Mouse (Mus musculus) gonadal fat pad, adult 2 months (tissue): Measurements from ENCODE around the gene Gm9918. TPM values are rescaled to one million over a fixed set of nuclear protein-coding genes. Genes with fewer than 3 reads are reported as not detected.

Experiments
- DNase-seq: peaks from one replicate; pipeline ENCODE4 v3.0.0-alpha.2; 2012; ENCODE audit warnings: low read depth
- polyA plus RNA-seq: library from polyadenylated mRNA; depleted of rRNA; stranded (reverse); fragments of >200 nt; gene quantifications from 2 replicates; pipeline ENCODE4 v1.2.3, GENCODE M21; 2012; rRNA removed

The Gm9918 gene
- polyA plus RNA-seq, 1 experiment, result 0.27 TPM

DNA sequence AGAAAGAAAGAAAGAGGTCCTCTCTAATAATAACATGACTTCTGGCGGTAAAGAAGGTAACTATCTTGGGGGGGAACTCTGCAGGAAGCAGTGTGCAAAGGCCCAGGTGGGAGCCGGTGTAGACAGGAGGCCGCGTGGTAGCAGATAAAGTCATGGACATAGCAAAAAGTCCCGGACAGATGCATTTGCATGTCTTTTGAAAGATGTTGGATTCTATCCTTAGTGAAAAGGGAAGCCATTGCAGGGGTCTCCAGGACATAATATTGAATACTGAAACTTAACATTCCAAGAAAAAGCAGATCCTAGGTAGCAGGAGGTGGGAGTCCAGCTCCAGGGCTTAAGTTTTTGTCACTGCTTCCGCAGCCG is 8.3 kb downstream of the Gm9918 start:
- no peak for DNase-seq

DNA sequence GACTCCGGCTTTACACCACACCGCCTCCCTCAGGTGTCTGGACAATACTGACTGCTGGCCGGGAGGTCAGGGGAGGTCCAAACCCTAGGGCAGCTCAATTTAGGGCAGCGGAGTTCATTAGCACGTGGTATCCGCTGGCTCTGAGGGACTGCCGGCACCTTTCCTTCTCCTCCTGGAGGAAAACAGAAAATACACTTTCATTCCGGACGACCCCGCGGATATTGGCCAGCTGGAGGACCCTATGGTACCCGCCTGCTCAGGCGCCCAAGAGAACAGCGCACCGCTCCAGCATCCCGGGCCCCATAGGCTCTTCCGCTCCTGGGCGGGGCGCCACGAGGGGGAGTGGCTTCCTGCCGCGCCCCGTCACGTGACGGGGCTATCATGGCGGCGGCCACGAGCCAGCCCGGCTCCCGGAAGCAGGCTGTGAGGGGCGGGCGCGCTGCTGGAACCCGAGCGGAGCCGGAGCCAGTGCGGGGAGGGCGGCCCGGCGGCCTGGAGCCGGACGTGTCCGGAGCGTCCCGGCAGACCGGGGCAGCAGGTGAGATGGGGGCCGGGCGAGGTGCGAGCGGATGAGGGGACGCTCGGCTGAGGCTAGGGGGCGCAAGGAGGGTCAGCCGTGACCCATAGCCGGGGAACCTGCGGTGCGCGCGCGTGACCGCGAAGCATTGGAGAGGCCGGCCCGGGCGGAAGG is 8.9 kb downstream of the Gm9918 start, which contains the start of gene Mfsd5:
Gene Mfsd5, plus strand, starts transcription at position 363 of the 691 bp plus-strand sequence.
- DNase-seq, result no peak

DNA sequence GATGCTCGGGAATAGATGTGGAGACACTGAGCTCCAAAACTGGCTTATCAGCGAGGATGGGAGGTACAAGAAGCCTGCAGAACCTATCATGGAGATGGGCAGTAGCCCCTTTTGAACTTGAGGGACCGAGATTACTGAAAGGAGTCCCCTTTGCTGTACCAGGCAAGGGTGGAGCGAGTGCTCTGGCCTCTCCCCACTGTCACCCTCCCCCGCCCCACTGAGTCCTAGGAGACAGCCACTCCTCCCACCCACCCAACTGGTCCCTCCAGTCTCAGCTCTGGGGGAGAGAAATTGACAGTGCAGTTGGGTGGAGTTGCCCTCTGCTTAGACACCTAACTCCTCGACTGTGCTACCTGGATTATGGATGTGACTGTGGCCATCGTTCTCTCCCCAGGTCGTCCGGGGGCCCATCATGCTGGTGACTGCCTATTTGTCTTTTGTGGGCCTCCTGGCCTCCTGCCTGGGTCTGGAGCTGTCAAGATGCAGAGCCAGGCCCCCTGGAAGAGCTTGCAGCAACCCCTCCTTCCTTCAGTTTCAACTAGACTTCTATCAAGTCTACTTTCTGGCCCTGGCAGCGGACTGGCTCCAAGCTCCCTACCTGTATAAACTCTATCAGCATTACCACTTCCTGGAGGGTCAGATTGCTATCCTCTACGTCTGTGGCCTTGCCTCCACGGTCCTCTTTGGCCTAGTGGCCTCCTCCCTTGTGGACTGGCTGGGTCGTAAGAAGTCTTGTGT is 9.6 kb downstream of the Gm9918 start:
- DNase-seq, result no peak

DNA sequence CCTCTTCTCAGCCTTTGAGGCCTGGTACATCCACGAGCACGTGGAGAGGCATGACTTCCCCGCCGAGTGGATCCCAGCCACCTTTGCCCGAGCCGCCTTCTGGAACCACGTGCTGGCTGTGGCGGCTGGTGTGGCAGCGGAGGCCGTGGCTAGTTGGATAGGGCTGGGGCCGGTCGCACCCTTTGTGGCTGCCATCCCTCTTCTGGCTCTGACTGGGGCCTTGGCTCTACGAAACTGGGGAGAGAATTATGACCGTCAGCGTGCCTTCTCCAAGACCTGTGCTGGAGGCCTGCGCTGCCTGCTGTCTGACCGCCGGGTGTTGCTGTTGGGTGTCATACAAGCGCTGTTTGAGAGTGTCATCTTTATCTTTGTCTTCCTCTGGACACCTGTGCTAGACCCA is 10.3 kb downstream of the Gm9918 start:
- no peak for DNase-seq

DNA sequence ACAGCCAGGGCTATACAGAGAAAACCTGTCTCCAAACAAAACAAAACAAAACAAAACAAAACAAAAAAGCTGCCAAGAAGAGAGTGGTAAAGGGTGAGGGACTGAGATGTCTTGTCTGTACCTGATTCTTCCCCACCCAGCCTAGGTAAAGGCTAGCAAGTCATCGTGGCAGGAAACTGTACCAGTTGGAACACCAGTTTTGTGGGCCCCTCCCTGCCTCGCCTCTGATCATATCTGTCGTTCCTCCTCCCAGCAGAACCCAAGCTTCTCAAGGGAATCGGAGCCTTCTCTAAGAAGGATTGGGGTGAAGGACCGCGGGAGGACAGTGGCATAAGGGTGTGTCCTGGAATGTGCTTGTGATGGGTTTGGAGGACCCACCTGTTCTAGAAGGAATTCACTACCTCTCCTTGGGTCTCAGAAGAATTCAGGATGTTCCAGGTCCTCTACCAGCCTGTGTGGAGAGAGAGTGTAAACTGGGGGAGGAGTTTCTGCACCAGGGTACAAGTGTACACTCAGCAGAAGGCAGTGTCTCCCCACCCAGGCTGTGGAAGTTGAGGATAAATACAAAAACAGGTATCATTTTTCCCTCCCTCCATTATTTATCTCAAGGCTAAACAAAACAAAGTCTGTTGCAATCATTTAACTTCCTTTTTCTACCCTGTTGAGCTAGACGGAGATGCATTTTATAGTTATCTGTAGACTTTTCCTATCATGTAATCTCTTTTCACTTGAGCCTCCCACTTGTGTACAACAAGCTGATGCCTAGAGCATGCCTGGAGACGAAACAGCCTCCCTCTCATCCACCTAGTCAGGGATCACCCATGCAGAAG is 12.3 kb downstream of the Gm9918 start:
- DNase-seq, result no peak

DNA sequence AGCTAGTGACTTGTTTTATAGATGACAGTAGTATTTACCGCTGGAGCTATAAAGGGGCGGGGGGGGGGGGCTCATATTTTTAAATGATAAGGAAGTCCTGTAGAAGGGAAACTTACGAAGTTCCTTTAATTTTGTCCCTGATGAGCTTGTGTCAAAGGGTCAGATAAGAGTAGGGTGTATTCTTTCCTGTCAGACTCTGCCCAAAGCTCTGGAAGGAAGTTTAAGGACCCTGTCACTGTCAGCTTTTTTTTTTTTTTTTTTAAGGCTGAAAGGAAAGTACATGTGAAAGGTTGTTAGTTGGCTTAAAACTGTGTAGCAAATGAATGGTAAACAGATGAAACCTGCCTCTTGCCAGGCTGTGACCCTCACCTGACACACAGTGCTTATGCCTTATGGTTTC is 13.3 kb downstream of the Gm9918 start:
- DNase-seq, result no peak

DNA sequence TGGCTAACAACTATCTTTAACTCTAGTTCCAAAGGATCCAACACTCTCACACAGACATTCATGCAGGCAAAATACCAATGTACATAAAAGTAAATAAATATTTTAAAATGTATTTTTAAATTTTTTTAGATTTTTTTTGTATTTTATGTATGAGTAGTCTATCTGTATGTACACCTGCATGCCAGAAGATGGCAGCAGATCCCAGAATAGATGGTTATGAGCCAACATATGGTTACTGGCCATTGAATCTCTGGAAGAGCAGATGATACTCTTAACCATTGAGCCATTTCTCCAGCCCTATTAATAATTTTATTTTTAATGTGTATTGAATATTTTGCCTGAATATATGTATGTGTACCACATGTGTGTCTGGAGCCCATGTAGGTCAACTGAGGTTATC is 17.0 kb downstream of the Gm9918 start:
- DNase-seq, result no peak

DNA sequence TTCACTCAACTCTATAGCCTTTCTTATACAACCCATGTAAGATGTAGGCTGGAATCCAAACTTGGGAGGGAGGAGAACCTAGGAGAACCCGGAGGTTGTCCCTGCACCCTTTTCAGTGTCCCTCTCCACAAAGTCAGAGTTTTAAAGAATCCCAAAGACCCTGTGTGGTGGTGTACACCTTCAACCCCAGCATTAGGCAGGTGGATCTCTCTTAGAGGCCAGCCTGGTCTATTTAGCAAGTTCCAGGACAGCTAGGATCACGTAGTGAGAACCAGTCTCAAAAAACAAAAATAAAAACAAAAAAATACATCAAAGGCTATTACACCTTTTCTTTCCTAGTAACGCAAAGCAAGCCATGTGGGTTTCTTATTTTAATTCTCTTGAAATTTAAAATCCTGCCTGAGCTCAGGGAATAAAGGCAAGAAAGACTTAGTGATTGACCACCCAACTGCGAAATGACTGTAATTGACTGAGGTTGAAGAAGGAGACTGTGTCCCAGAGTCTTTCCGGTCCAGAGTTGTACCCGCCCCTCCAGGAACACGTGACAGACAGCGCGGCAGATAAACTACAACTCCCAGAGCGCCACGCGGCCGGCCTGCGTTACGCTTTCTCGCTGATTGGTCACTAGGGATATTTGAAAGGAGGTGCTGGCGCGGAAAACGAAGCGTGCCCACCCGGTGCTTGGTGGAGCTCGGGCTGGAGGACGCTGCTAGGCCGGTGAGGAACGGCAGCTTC is 25.4 kb downstream of the Gm9918 start, which contains the start of gene Espl1:
Gene Espl1, plus strand, starts transcription at position 634 of the 735 bp plus-strand sequence.
- DNase-seq, result no peak

DNA sequence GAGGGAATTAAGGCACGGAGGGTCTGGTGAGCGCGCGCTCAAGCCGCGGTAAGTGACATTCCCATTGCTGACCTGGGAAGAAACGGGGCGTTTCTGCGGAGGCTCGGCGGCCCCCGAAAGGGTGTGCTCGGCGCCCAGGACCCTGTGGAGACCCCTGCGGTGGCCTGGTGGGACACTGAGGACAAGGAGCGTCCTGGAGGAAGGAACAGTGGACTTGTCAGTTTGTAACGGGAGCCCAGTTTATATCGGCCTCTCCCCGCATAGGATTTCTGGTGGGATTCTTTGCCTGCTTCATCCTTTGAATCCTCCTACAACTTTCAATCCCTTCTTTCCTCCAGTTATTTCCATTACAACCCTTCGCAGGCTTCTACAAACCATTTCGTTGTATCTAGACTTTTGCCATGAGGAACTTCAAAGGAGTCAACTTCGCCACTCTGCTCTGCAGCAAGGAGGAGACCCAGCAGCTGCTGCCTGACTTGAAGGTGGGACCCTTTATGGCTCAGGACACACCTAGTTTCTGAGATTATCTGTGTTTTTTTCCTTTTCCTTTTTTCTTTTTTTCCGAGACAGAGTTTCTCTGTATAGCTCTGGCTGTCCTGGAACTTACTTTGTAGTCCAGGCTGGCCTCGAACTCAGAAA is 26.1 kb downstream of the Gm9918 start:
- no peak for DNase-seq

DNA sequence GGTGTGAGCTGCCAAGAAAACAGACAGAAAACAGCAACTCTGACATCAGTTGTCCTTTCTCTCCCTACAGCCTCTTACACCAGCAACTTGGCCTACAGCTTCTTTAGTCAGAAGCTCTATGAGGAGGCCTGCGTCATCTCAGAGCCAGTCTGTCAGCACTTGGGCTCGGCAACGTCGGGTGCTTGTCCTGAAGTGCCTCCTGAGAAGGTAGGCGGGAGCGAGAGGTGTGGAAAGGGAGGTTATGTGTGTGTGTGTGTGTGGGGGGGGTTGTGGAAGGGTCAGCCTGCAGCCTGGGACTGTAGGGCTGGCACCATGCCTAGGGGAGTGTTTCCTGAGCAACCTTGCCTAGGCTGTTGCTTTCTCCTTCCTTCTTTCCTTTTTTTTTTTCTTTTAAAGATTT is 32.2 kb downstream of the Gm9918 start:
- DNase-seq, result no peak

DNA sequence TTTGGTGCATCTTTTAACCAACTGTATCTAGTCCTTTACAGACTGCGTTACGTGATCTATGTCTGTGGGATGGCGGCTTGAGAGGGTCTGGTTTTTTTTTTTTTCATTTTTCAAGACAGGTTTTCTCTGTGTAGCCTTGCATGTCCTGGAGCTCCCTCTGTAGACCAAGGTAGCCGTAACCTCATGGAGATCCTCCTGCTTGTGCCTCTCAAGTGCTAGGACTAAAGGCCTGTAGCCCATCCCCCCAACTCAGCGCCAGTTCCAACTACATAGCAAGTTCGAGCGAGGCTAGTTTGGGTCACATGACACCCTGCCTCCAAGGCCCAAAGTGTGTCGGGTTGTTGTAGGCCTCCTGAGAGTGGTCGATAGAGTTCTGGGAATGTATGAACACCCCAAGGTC is 38.4 kb downstream of the Gm9918 start:
- no peak for DNase-seq

DNA sequence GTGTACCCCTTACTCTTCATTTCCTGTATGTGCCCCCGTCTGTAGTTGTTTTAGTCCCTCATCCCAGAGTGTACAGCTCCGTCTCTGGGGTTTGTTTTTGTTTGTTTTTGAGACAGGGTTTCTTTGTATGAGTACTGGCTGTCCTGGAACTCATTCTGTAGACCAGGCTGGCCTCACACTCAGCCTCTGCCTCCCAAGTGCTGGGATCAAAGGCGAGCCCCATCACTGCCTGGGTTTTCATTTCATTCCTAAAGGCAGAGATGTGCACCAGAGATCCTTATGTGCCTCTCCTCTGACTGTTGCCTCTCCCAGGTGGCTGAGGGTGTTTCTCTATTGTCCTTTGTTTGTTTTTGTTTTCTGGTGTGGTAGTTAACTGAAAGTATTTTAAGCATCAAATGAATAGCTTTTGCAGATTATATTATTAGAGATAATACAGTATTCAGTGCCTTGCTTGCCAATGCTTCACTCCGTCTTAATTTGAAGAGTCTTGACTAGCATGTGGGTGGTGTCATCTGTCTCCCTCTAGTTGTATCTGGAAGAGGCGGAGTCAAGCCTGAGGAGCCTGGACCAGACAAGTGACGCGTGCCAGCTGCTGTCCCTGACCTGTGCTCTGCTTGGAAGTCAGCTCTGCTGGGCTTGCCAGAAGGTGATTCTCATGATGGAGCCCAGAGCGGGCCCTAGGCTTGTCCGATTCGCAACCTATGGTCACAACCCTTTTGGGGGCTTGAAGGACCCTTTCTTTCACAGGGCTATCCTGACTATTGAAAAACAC is 39.9 kb downstream of the Gm9918 start:
- no peak for DNase-seq

DNA sequence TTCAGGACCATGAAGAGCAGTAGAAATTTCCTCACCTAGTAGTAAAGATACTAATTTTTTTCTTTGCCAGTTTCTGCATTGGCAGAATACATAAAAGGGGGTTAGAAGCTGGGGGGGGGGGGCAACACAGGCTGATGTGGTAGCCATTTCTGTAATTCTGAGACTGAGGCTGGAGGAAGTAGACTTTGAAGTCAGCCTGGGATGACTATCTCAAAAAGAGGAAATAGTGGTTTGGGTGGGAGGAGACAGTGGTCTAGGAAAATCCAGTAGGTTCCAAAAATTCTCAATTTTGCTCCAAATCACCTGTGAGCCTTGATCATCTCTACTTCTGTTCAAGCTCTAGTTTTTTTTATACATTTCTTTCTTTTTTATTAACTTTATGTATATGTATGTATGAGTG is 41.1 kb downstream of the Gm9918 start:
- DNase-seq, result no peak

DNA sequence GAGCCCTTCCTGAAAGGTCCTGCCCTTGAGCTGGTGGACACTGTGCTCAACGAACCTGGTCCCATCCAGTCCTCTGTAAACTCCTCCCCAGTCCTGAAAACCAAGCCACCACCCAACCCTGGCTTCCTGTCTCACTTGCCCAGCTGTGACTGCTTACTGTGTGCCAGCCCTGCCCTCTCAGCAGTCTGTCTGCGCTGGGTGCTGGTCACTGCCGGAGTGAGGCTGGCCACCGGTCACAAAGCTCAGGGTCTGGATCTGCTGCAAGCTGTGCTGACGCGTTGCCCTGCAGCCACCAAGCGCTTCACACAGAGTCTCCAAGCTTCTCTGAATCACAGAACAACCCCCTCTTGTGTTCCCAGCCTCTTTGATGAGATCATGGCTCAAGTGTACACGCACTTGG is 44.9 kb downstream of the Gm9918 start:
- no peak for DNase-seq

DNA sequence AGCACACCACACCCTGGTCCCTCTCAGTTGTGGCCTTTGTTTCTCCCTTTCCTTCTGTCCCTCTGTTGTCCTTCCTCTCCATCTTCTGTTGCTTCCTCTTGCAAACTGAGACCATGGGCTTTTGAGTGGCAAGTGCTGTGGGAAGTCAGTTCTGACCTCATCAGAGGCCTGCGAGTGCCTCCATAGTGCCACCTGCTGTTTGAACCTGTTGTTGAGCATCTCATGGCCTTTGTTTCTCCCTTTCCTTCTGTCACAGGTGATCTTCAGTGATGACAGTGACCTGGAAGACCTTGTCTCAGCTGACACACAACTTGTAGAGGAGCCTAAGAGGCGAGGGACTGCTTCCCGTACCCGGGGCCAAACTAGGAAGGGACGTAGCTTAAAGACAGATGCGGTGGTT is 45.9 kb downstream of the Gm9918 start:
- no peak for DNase-seq

Other genes with a start within 250 kb of the Gm9918 start
- gene Krt18, start 242.4 kb upstream of the Gm9918 start, polyA plus RNA-seq, result 184 and 254 TPM in 2 replicates
- 72.3 and 133 TPM in 2 replicates for gene Eif4b, start 196.8 kb upstream of the Gm9918 start, polyA plus RNA-seq
- gene Tns2, start 170.2 kb upstream of the Gm9918 start, polyA plus RNA-seq, result 92.6 and 151 TPM in 2 replicates
- 60.3 and 67.4 TPM in 2 replicates for gene Spryd3, start 134.3 kb upstream of the Gm9918 start, polyA plus RNA-seq
- 136 and 152 TPM in 2 replicates for gene Igfbp6, start 126.2 kb upstream of the Gm9918 start, polyA plus RNA-seq
- 0.69 and 1.1 TPM in 2 replicates for gene Soat2, start 120.0 kb upstream of the Gm9918 start, polyA plus RNA-seq
- 42.2 and 42.7 TPM in 2 replicates for gene Zfp740, start 67.3 kb upstream of the Gm9918 start, polyA plus RNA-seq
- gene Csad, start 65.8 kb upstream of the Gm9918 start, polyA plus RNA-seq, result 237 and 241 TPM in 2 replicates
- 4.6 and 5.6 TPM in 2 replicates for gene Itgb7, start 38.6 kb upstream of the Gm9918 start, polyA plus RNA-seq
- gene Rarg, start 13.0 kb upstream of the Gm9918 start, polyA plus RNA-seq, result 35.1 and 37.8 TPM in 2 replicates
- 66.9 and 89.6 TPM in 2 replicates for gene Mfsd5, start 8.9 kb downstream of the Gm9918 start, polyA plus RNA-seq
- gene Espl1, start 25.7 kb downstream of the Gm9918 start, polyA plus RNA-seq, result 2.9 and 7.1 TPM in 2 replicates
- 179 and 237 TPM in 2 replicates for gene Pfdn5, start 55.6 kb downstream of the Gm9918 start, polyA plus RNA-seq
- 52.7 and 56.4 TPM in 2 replicates for gene Myg1, start 61.1 kb downstream of the Gm9918 start, polyA plus RNA-seq
- gene Aaas, start 80.2 kb downstream of the Gm9918 start, polyA plus RNA-seq, result 21.5 and 27.0 TPM in 2 replicates
- gene Sp7, start 96.6 kb downstream of the Gm9918 start, polyA plus RNA-seq, result 0.12 and 0.18 TPM in 2 replicates
- gene Sp1, start 135.6 kb downstream of the Gm9918 start, polyA plus RNA-seq, result 17.5 and 19.9 TPM in 2 replicates
- gene Amhr2, start 174.8 kb downstream of the Gm9918 start, polyA plus RNA-seq, result 5.5 and 7.0 TPM in 2 replicates
- gene Prr13, start 188.5 kb downstream of the Gm9918 start, polyA plus RNA-seq, result 121 and 141 TPM in 2 replicates
- gene Pcbp2, start 200.0 kb downstream of the Gm9918 start, polyA plus RNA-seq, result 357 and 485 TPM in 2 replicates
- gene Gm10337, start 233.2 kb downstream of the Gm9918 start, polyA plus RNA-seq, result not detected in 2 replicates
- 15.0 and 15.6 TPM in 2 replicates for gene Map3k12, start 246.5 kb downstream of the Gm9918 start, polyA plus RNA-seq
- 49.3 and 66.4 TPM in 2 replicates for gene Tarbp2, start 247.6 kb downstream of the Gm9918 start, polyA plus RNA-seq